ENCODE assay signal across 20 mouse cellular contexts in genomic region chr11:80759023-80759422, GRCm38 (mm10). TPM values are rescaled to one million over a fixed set of nuclear protein-coding genes. Genes with fewer than 3 reads are reported as not detected.
"Had no signal": no experiment of that assay in that cellular context is flagged by ENCODE, and none has a peak within 500 bp of the region (broad histone marks: within the 10 kb centered on the region; RNA-seq: fewer than 3 reads in every experiment).

No protein-coding gene starts in this region.

- H3K4me3 ChIP-seq: liver, embryonic 13.5 days; liver, embryonic 15.5 days; lung, embryonic 15.5 days; megakaryocyte, embryonic 14.5 days; midbrain, embryonic 13.5 days; midbrain, embryonic 15.5 days; myocyte; neural tube, embryonic 13.5 days; neural tube, embryonic 15.5 days had no signal

- H3K4me1 ChIP-seq: liver, embryonic 13.5 days; liver, embryonic 15.5 days; megakaryocyte, embryonic 14.5 days; midbrain, embryonic 13.5 days; midbrain, embryonic 15.5 days; neural tube, embryonic 13.5 days; neural tube, embryonic 15.5 days had no signal

- H3K4me2 ChIP-seq: liver, embryonic 13.5 days; liver, embryonic 15.5 days; lung, embryonic 15.5 days; midbrain, embryonic 11.5 days; midbrain, embryonic 13.5 days; midbrain, embryonic 15.5 days; neural tube, embryonic 13.5 days; neural tube, embryonic 15.5 days had no signal

- H3K36me3 ChIP-seq: liver, embryonic 13.5 days; liver, embryonic 15.5 days; lung, embryonic 15.5 days; midbrain, embryonic 13.5 days; midbrain, embryonic 15.5 days; neural tube, embryonic 13.5 days; neural tube, embryonic 15.5 days had no signal

- ATAC-seq: liver, postnatal 0 days; midbrain, embryonic 13.5 days; midbrain, embryonic 15.5 days had no signal

- H3K27me3 ChIP-seq: liver, embryonic 13.5 days; liver, embryonic 15.5 days; lung, embryonic 15.5 days; midbrain, embryonic 13.5 days; midbrain, embryonic 15.5 days; neural tube, embryonic 13.5 days; neural tube, embryonic 15.5 days had no signal

- H3K9me3 ChIP-seq: liver, embryonic 13.5 days; liver, embryonic 15.5 days; lung, embryonic 15.5 days; midbrain, embryonic 13.5 days; midbrain, embryonic 15.5 days; neural tube, embryonic 13.5 days; neural tube, embryonic 15.5 days had no signal

- DNase-seq: liver, embryonic 13.5 days; liver, postnatal 0 days; lung, adult 2 months; lung, postnatal 14 days; retina, postnatal 1 day; right cerebral cortex, adult 18-20 months; right cerebral cortex, postnatal 14 days; thymus, adult 18-20 months; thymus, postnatal 14 days; thymus, postnatal 36 days had no signal

- H3K27ac ChIP-seq: liver, embryonic 13.5 days; liver, embryonic 15.5 days; lung, embryonic 15.5 days; macrophage; midbrain, embryonic 13.5 days; midbrain, embryonic 15.5 days; neural tube, embryonic 13.5 days; neural tube, embryonic 15.5 days had no signal

- H3K9ac ChIP-seq: liver, embryonic 13.5 days; liver, embryonic 15.5 days; liver, postnatal 0 days; lung, embryonic 15.5 days; midbrain, embryonic 13.5 days; midbrain, embryonic 15.5 days; neural tube, embryonic 13.5 days; neural tube, embryonic 15.5 days had no signal

RNA-seq across cellular contexts. Expression of gene Tmem98, which starts 51.0 kb away (rescaled TPM):
- polyA plus RNA-seq: macrophage had no signal
